Mouse (Mus musculus): ENCODE results near the gene Nhs. TPM values are rescaled to one million over a fixed set of nuclear protein-coding genes. Genes with fewer than 3 reads are reported as not detected.
"Not testable (repeated sequence)": the region's sequence is repeated elsewhere in the genome, so short reads cannot be mapped to it uniquely, and the experiment has no call there.

Gene Nhs
- polyA plus RNA-seq, 1 experiment = 0.67 TPM

DNA sequence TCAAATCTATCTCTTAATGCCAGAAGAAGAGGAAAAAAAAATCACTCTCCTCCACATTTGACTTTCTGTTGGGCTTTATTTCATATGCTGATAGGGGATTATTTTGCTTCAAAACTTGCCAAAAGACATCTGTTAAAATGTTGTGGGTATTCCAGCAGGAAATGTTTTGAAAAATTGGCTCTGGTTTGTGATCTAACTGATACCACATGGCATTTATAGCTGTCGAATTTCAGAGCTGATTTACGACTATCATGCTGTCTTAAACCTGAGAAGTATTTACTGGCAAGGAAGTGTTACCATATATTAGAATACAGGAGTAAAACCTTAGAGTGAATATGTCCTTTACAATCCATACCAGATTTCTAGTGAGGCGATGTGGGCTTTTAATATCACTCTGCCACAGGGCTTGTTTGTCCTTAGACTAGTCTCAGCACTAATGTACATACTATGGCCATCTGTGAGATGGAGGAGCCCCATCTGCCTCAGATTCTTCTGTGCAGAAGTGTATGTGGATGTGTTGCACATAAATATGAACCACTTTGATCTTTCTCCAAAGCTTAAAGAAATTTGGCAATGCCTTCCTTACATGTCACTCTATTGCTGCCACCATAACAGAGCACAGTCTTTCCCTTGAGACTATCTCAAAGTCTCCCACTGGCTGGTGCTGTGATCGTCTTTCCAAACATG is 305.8 kb downstream of the Nhs start:
- Histone ChIP-seq H3K4me3 (replicated peaks; ENCODE audit: control insufficient read depth, low read depth, low read length) (no peak overlapping the region), H3K27ac (ENCODE audit: control insufficient read depth, insufficient read depth, low read depth, low read length, poor library complexity) (no peak overlapping the region), H3K4me1 (ENCODE audit: control insufficient read depth, insufficient read depth, low read length) (no peaks in the 10 kb centered on the region)
- WGBS = 49% methylated on average over 4 of the region's 4 CpGs
- no peak for TF ChIP-seq CTCF (IDR thresholded peaks at IDR 0.05; ENCODE audit: control insufficient read depth, insufficient read depth, low read length)

DNA sequence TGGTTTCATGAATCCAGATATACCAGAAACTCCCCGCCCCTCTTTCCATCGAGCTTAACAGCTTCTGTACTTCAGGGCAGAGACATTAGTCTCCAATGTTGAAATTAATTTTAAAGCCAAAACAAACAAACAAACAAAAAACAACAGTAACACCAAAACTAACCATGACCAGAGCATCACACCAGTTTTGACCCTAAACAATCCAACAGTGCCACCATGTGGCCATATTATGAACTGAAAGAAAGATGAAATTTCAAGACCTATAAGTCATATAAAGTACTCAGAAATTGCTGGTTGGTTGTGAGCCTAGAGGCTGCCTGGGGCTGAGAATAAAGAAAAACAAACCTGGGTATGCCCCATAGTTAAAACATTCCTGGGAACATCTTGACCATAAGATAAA is 333.3 kb downstream of the Nhs start:
- not testable (repeated sequence) for H3K4me3 ChIP-seq (replicated peaks; ENCODE audit: control insufficient read depth, low read depth, low read length); H3K4me1 ChIP-seq (ENCODE audit: control insufficient read depth, insufficient read depth, low read length); H3K27ac ChIP-seq (ENCODE audit: control insufficient read depth, insufficient read depth, low read depth, low read length, poor library complexity)
- 25% methylated on average over 2 of the region's 2 CpGs for WGBS

DNA sequence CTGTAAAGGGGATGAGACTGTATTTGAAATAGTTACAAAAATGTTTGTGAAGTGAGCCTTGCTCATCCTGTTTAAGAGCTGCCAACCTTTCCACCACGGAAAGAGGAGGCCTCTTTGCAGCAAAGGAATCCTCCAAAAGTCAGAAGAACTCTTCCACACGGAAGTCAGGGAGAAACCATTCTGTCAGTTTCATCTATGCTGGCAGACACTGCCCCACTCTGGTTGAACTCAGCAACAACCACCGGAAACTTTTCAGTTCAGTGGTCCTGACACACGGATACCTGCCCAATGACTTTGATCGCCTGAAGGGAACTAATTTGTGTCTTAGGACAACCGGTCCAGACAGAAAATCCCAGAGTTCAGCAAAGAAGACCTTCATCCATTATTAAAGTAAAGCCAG is 369.3 kb downstream of the Nhs start:
- Histone ChIP-seq H3K4me3 (replicated peaks; ENCODE audit: control insufficient read depth, low read depth, low read length) (no peak overlapping the region), H3K4me1 (ENCODE audit: control insufficient read depth, insufficient read depth, low read length) (no peaks in the 10 kb centered on the region), H3K27ac (ENCODE audit: control insufficient read depth, insufficient read depth, low read depth, low read length, poor library complexity) (no peak overlapping the region)
- 21% methylated on average over 6 of the region's 6 CpGs for WGBS
- TF ChIP-seq POLR2A (IDR thresholded peaks at IDR 0.05; ENCODE audit: borderline replicate concordance, control insufficient read depth, low read depth, low read length) = no peak
- no peak for TF ChIP-seq CTCF (IDR thresholded peaks at IDR 0.05; ENCODE audit: control insufficient read depth, insufficient read depth, low read length)

Data from bone marrow, adult 2 months (tissue).